Mouse (Mus musculus) cerebellum, adult 2 months (tissue): ENCODE data around the gene Tor1b.
"Not testable (repeated sequence)": the region's sequence is repeated elsewhere in the genome, so short reads cannot be mapped to it uniquely, and the experiment has no call there.

Experiments
- CTCF ChIP-seq: fragments of 200-500 bp; IDR thresholded peaks from 2 replicates; pipeline ENCODE4 v1.5.1; 2011; ENCODE audit warnings: low read depth, mild to moderate bottlenecking, control low read depth, low read length, moderate library complexity, borderline replicate concordance; ENCODE audit not compliant: insufficient read depth
- POLR2A ChIP-seq: fragments of 200-500 bp; IDR thresholded peaks from 2 replicates; pipeline ENCODE4 v1.6.1; 2011; ENCODE audit warnings: low read length, control low read depth, borderline replicate concordance; ENCODE audit not compliant: insufficient read depth

DNA sequence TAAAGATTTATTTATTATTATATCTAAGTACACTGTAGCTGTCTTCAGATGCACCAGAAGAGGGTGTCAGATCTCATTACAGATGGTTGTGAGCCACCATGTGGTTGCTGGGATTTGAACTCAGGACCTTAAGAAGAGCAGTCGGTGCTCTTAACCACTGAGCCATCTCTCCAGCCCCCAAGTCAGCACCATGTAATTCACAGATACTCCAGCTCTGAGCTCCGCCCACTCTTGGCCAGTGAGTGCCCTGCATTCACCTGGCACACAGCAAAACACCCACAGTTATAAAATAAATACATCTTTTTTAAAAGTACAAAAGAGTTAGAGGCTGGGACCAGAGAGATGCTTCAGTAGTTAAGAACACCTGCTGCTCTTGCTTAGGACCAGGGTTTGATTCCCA, 21.9 kb upstream of the Tor1b start:
- TF ChIP-seq POLR2A, CTCF: not testable (repeated sequence)
